25 mouse cellular contexts compared by ENCODE assay signal in genomic region chr5:14723576-14723975, GRCm38 (mm10).
DNase-seq lines count a peak whose midpoint lies in the region; ATAC-seq and TF ChIP-seq lines count a peak whose summit lies in the region.
"Had no signal": no experiment of that assay in that cellular context is flagged by ENCODE, and none has a peak within 500 bp of the region (broad histone marks: within the 10 kb centered on the region; RNA-seq: fewer than 3 reads in every experiment).

No protein-coding gene starts in this region.

- WGBS in forebrain, embryonic 14.5 days, result 84% methylated on average over 3 of the region's 3 CpGs
- 82% methylated on average over 3 of the region's 3 CpGs for WGBS in forebrain, embryonic 15.5 days
- 76% methylated on average over 3 of the region's 3 CpGs for WGBS in midbrain, embryonic 13.5 days
- 60% methylated on average over 3 of the region's 3 CpGs for WGBS in midbrain, postnatal 0 days

- H3K9ac ChIP-seq in forebrain, embryonic 14.5 days (ENCODE audit: low read length), result no peak overlapping the region
- H3K9ac ChIP-seq in forebrain, embryonic 15.5 days (replicated peaks), result no peak overlapping the region
- H3K9ac ChIP-seq in midbrain, embryonic 13.5 days (replicated peaks), result no peak overlapping the region
- H3K9ac ChIP-seq in midbrain, postnatal 0 days (replicated peaks; ENCODE audit: low read length, poor library complexity, severe bottlenecking), result no peak overlapping the region
- H3K9ac ChIP-seq: embryonic facial prominence, embryonic 13.5 days; forebrain, embryonic 13.5 days; hindbrain, embryonic 14.5 days had no signal

- no peaks in the 10 kb centered on the region for H3K4me1 ChIP-seq in forebrain, embryonic 14.5 days (ENCODE audit: control insufficient read depth, insufficient read depth, low read length)
- no peaks in the 10 kb centered on the region for H3K4me1 ChIP-seq in forebrain, embryonic 15.5 days
- no peaks in the 10 kb centered on the region for H3K4me1 ChIP-seq in midbrain, embryonic 13.5 days (replicated peaks)
- no peaks in the 10 kb centered on the region for H3K4me1 ChIP-seq in midbrain, postnatal 0 days (ENCODE audit: insufficient read depth, low read length)
- H3K4me1 ChIP-seq: embryonic facial prominence, embryonic 10.5 days; embryonic facial prominence, embryonic 13.5 days; forebrain, embryonic 13.5 days; hindbrain, embryonic 10.5 days had no signal

- no peaks in the 10 kb centered on the region for H3K36me3 ChIP-seq in forebrain, embryonic 14.5 days (ENCODE audit: control insufficient read depth, insufficient read depth, low read length)
- H3K36me3 ChIP-seq in forebrain, embryonic 15.5 days, result 0 out of 2 replicates have a peak, but pooled peaks cover 2% of the 10 kb centered on the region
- H3K36me3 ChIP-seq in midbrain, embryonic 13.5 days, result peaks cover 5% of the 10 kb centered on the region
- no peaks in the 10 kb centered on the region for H3K36me3 ChIP-seq in midbrain, postnatal 0 days (ENCODE audit: insufficient read depth, low read length)
- H3K36me3 ChIP-seq: embryonic facial prominence, embryonic 10.5 days; embryonic facial prominence, embryonic 13.5 days; hindbrain, embryonic 10.5 days had no signal

- H3K27me3 ChIP-seq in forebrain, embryonic 14.5 days (replicated peaks; ENCODE audit: control insufficient read depth, insufficient read depth, low read length), result no peaks in the 10 kb centered on the region
- H3K27me3 ChIP-seq in forebrain, embryonic 15.5 days, result no peaks in the 10 kb centered on the region
- H3K27me3 ChIP-seq in midbrain, embryonic 13.5 days, result no peaks in the 10 kb centered on the region
- no peaks in the 10 kb centered on the region for H3K27me3 ChIP-seq in midbrain, postnatal 0 days (ENCODE audit: insufficient read depth, low read length)
- H3K27me3 ChIP-seq: embryonic facial prominence, embryonic 13.5 days; forebrain, embryonic 13.5 days had no signal

- intact Hi-C loops in heart, postnatal 14 days (cut with DNase I), result no loop called here

- no peak overlapping the region for H3K27ac ChIP-seq in forebrain, embryonic 14.5 days (ENCODE audit: low read depth, low read length)
- no peak overlapping the region for H3K27ac ChIP-seq in forebrain, embryonic 15.5 days (replicated peaks)
- H3K27ac ChIP-seq in midbrain, embryonic 13.5 days, result no peak overlapping the region
- no peak overlapping the region for H3K27ac ChIP-seq in midbrain, postnatal 0 days (ENCODE audit: low read depth, low read length)
- H3K27ac ChIP-seq: embryonic facial prominence, embryonic 10.5 days; embryonic facial prominence, embryonic 13.5 days; forebrain, embryonic 13.5 days; hindbrain, embryonic 10.5 days; hindbrain, embryonic 14.5 days had no signal

- no peak overlapping the region for H3K4me2 ChIP-seq in forebrain, embryonic 14.5 days (ENCODE audit: low read length)
- no peak overlapping the region for H3K4me2 ChIP-seq in forebrain, embryonic 15.5 days (replicated peaks)
- H3K4me2 ChIP-seq in midbrain, embryonic 13.5 days (replicated peaks), result no peak overlapping the region
- H3K4me2 ChIP-seq in midbrain, postnatal 0 days (ENCODE audit: low read depth, low read length, poor library complexity, severe bottlenecking), result no peak overlapping the region
- H3K4me2 ChIP-seq: embryonic facial prominence, embryonic 13.5 days; forebrain, embryonic 13.5 days; heart, embryonic 11.5 days; hindbrain, embryonic 14.5 days had no signal

- peak; percentile 4 for DNase-seq in forebrain, embryonic 14.5 days (ENCODE audit: low spot score)
- no peak for DNase-seq in midbrain, postnatal 0 days (ENCODE audit: low spot score)
- DNase-seq in retina, adult 2 months (ENCODE audit: low read depth, low spot score), result peak; percentile 81
- no peak for DNase-seq in retina, embryonic 14.5 days (ENCODE audit: low spot score)
- peak; percentile 75 for DNase-seq in retina, postnatal 7 days (ENCODE audit: low read depth, low spot score)
- DNase-seq in heart, postnatal 14 days, result no peak
- DNase-seq: adrenal gland, postnatal 10 days; adrenal gland, postnatal 36 days; cerebellum, adult 11-12 months; cerebellum, adult 8-10 months; cerebellum, postnatal 10 days; cerebellum, postnatal 36 days; embryo, embryonic 11 days; gastrocnemius, postnatal 10 days; gastrocnemius, postnatal 36 days; heart, postnatal 36 days had no signal

- TF ChIP-seq CTCF in midbrain, postnatal 0 days (IDR thresholded peaks at IDR 0.05), result no peak

- no peaks in the 10 kb centered on the region for H3K9me3 ChIP-seq in forebrain, embryonic 14.5 days (replicated peaks; ENCODE audit: control insufficient read depth, low read length)
- no peaks in the 10 kb centered on the region for H3K9me3 ChIP-seq in forebrain, embryonic 15.5 days
- no peaks in the 10 kb centered on the region for H3K9me3 ChIP-seq in midbrain, embryonic 13.5 days
- H3K9me3 ChIP-seq in midbrain, postnatal 0 days (ENCODE audit: low read length), result no peaks in the 10 kb centered on the region
- H3K9me3 ChIP-seq: embryonic facial prominence, embryonic 10.5 days; embryonic facial prominence, embryonic 13.5 days; forebrain, embryonic 13.5 days had no signal

- no peak for ATAC-seq in forebrain, embryonic 14.5 days
- no peak for ATAC-seq in forebrain, embryonic 15.5 days (replicated peaks)
- peak; percentile 24; the same call in 1 of the 2 replicates for ATAC-seq in midbrain, embryonic 13.5 days
- ATAC-seq in midbrain, postnatal 0 days (ENCODE audit: low FRiP score), result no peak
- ATAC-seq: forebrain, embryonic 13.5 days had no signal

- no peak overlapping the region for H3K4me3 ChIP-seq in forebrain, embryonic 14.5 days (ENCODE audit: low read depth, low read length)
- H3K4me3 ChIP-seq in forebrain, embryonic 15.5 days, result no peak overlapping the region
- H3K4me3 ChIP-seq in midbrain, embryonic 13.5 days (replicated peaks), result no peak overlapping the region
- no peak overlapping the region for H3K4me3 ChIP-seq in midbrain, postnatal 0 days (ENCODE audit: low read depth, low read length)
- H3K4me3 ChIP-seq: embryonic facial prominence, embryonic 10.5 days; embryonic facial prominence, embryonic 13.5 days; erythroblast, embryonic 14.5 days; forebrain, embryonic 13.5 days; hindbrain, embryonic 10.5 days had no signal

Comparison
In these comparisons a context has a peak if more than half of its experiments do, and no peak if none do; other contexts are left out.
1. DNase-seq: peak in forebrain, embryonic 14.5 days (single experiment), retina, adult 2 months (single experiment) and retina, postnatal 7 days (single experiment); none in midbrain, postnatal 0 days (single experiment), retina, embryonic 14.5 days (single experiment) and heart, postnatal 14 days (0 of 2).